Mouse (Mus musculus) erythroid progenitor cell, adult 5-6 weeks (primary cell): ENCODE measurements around the gene Gpr18. TPM values are rescaled to one million over a fixed set of nuclear protein-coding genes. Genes with fewer than 3 reads are reported as not detected.

Experiments
- ATAC-seq: replicated peaks from 2 replicates; pipeline ENCODE4 v1.8.0; 2016; ENCODE audit warnings: moderate number of reproducible peaks, mild to moderate bottlenecking, moderate TSS enrichment, inconsistent platforms; ENCODE audit not compliant: poor library complexity, low FRiP score, severe bottlenecking
- total RNA-seq, 2 experiments: library from RNA; stranded (forward) in 1 of 2; stranded (reverse) in 1 of 2; fragments of 150-400 nt in 1 of 2; fragments of 186-747, 209-891 nt in 1 of 2; gene quantifications; 2 replicates each; pipeline versions ENCODE4 v1.2.3 to v1.2.4; 2015 to 2017; ENCODE audit warnings: low replicate concordance in 2 of 2

The Gpr18 gene
- total RNA-seq, 2 experiments from 2014 or later: 2.9 TPM; not detected in 1

GRCm38 (mm10) chr14:121951399-121952045, 35.9 kb upstream of the Gpr18 start:
- ATAC-seq: 0 out of 2 replicates have a peak, but pooled peaks have one; percentile 27

- no peak for ATAC-seq
Observed at GRCm38 (mm10) chr14:121949897-121950296, 34.3 kb upstream of the Gpr18 start.

- no peak for ATAC-seq
Observed at GRCm38 (mm10) chr14:121949436-121949835, 33.9 kb upstream of the Gpr18 start.

- ATAC-seq: no peak
Observed at GRCm38 (mm10) chr14:121947966-121948365, 32.4 kb upstream of the Gpr18 start.

GRCm38 (mm10) chr14:121947201-121947760, 31.7 kb upstream of the Gpr18 start:
- ATAC-seq: no peak

- ATAC-seq: no peak
Observed at GRCm38 (mm10) chr14:121946728-121947127, 31.1 kb upstream of the Gpr18 start.

- no peak for ATAC-seq
Observed at GRCm38 (mm10) chr14:121946131-121946530, 30.6 kb upstream of the Gpr18 start.

GRCm38 (mm10) chr14:121939582-121939981, 24.0 kb upstream of the Gpr18 start:
- ATAC-seq: no peak

GRCm38 (mm10) chr14:121938256-121939191, 22.9 kb upstream of the Gpr18 start:
- no peak for ATAC-seq

GRCm38 (mm10) chr14:121937601-121938255, 22.1 kb upstream of the Gpr18 start:
- ATAC-seq: no peak

GRCm38 (mm10) chr14:121936856-121937255, 21.3 kb upstream of the Gpr18 start:
- ATAC-seq: no peak

- ATAC-seq: no peak
Observed at GRCm38 (mm10) chr14:121936356-121936755, 20.8 kb upstream of the Gpr18 start.

- no peak for ATAC-seq
Observed at GRCm38 (mm10) chr14:121934597-121934946, 19.0 kb upstream of the Gpr18 start.

- ATAC-seq: no peak
Observed at GRCm38 (mm10) chr14:121933906-121934596, 18.5 kb upstream of the Gpr18 start.

GRCm38 (mm10) chr14:121932180-121932579, 16.6 kb upstream of the Gpr18 start:
- no peak for ATAC-seq

GRCm38 (mm10) chr14:121931594-121931993, 16.0 kb upstream of the Gpr18 start:
- no peak for ATAC-seq

- no peak for ATAC-seq
Observed at GRCm38 (mm10) chr14:121930731-121931383, 15.3 kb upstream of the Gpr18 start.

- ATAC-seq: peak; percentile 84
Observed at GRCm38 (mm10) chr14:121929243-121929951, 13.8 kb upstream of the Gpr18 start.
